Mouse (Mus musculus) induced T-regulatory cell, adult 2 months (primary cell): Measurements from ENCODE around the gene Synj2bp.
"Not testable (repeated sequence)": the region's sequence is repeated elsewhere in the genome, so short reads cannot be mapped to it uniquely, and the experiment has no call there.

ENCODE experiments used
- DNase-seq: peaks from one replicate; pipeline ENCODE4 v3.0.0-alpha.2; 2012; ENCODE audit warnings: low read depth

The Synj2bp gene

DNA sequence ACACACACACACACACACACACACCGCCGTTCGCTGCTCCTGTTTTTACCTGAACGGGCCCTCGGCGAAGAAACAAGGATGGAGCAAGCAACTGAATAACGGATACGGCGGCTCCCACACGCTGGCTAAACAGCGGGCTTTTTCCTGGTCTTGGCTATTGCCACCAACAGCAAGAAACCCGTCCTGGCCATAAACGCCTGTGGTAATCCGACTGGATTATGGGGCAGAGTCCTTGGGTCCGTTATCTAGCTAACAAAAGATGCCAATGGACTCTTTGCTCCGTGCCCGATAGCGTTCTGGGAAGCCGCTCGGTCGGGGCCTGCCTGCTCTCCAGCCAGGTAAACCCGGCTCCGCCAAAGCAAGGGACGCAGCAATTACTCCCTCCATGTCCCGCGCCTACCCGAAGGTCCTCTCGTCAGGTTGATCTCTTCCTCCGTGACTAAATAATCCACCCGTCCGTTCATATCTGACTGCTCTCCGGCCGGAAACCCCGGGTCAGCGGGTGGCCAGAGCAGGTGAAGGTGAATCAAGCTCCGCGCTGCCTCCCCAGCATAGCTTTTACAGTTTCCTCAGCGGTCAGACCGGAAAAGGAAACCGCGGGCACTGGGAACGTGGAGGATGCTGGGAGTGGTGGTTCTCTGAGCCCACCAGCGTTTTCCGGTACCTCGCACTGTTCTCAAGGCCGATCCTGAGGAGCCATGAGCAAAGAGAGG, at the start of gene Synj2bp, which contains the start of gene Gm20498:
Gene Synj2bp (minus strand): TSS at position 596 of the 713 bp plus-strand sequence.
Gene Gm20498 (minus strand): TSS at position 590 of the 713 bp plus-strand sequence.
- peak; percentile 87 for DNase-seq

DNA sequence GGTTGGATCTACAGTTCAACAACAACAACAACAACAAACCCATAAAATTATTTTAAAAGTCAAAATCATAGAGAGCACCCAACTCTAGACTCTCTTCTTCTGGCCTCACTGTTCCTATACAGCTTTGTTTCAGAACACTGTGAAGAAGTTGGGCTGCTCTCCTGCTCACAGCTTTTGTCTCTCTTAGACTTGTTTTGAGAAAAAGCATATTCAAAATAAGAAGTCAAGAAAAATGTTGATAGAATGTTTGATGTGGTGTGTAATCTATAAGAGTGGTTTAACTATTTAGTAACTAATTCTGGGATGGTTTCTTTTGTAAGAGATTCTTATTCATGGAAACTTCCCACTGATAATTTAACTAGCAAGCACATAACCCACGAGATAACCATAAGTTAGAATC, 35.7 kb upstream of the Synj2bp start, which contains the start of gene Adam21:
Gene Adam21 (minus strand): TSS at position 101 of the 400 bp plus-strand sequence.
- DNase-seq, result no peak

DNA sequence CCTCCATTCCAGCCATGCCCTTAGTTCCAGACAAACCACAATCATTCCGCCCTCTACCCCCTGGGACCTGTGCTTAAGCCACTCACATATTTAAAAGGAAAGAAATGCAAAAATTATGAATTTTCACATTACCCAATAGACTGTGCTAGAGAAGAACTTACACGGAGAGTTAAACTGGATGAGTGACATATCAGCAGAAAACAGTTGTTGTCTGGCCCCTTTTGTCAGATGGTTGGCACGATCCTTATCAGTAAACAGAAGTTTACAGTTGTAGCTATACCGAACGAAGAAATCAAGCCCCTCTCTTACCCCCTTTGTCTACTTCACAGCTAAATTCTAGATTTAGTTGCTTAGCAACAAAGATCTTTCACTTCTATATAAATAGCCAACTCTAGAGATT, 35.2 kb upstream of the Synj2bp start:
- DNase-seq, result no peak

DNA sequence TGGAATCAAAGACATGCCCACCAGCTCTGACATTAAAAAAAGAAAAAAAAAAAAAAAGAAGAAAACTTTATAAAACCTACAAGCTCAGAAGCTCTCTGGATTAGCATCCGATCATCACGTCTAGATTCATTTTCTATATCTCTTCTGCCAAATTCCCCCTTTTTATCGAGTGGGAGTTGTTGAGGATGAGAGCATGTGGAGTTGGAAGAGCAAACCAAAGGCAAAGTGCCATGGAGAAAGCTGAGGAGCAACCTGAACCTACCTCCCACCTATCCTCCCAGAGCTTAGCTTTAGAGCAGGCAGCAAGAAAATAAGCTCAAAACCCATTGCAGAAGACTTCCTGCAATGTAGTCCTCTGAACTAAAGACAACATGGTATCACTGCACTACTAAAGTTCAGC, 31.5 kb upstream of the Synj2bp start:
- no peak for DNase-seq

DNA sequence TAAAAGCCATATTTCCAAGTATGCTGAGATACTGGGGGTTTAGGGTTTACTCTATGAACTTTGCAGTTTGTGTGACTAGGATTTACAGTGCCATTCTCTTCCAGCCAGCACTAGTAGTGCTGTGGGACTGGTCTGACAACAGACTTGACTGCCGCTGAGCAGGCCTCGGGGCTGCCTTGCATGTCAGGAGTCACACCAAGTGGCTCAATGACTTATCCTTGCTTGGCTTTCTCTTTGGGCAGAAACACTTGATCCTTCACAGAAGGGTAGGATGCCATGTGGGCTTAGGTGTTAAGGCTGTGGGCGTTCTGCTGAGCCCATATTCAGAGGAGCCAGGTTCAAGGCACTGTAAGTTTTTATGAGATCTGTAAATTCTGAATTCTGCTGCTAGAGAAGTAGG, 16.6 kb upstream of the Synj2bp start:
- DNase-seq, result no peak

DNA sequence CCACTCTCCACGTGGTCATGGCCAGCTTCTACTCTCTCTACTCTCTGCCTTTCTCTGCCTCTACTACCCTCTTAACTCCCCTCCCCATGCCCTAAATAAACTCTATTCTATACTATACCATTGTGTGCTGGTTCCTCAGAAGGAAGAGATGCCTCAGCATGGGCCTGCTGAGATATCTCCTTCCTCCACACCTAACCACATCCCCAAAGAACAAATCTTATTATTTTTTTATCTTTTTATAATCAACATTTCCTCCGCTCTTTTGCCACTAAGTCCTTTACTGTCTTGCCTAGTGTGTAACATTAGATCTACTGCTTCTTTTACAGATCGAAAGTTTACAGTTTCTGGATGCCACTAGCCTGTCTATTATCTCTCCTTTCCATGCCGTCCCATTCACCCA, 14.5 kb upstream of the Synj2bp start:
- DNase-seq, result no peak

DNA sequence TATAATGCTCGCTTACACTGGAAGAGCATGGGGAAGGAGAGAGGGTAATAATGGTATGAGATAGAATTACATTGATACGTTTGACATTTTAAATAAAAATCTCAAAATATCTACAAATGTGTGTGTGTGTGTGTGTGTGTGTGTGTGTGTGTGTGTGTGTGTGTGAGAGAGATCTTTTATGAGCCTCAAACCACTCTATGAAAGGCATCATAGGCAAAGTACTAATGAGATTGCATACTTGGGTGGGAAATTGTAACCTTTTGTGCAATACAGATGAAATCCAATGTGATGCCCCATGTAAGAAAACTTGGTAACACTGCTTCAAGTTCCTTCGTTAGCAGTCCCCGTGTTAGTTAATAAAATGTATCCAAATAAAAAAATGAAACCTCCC, 313 bp upstream of the Synj2bp start:
- no peak for DNase-seq

DNA sequence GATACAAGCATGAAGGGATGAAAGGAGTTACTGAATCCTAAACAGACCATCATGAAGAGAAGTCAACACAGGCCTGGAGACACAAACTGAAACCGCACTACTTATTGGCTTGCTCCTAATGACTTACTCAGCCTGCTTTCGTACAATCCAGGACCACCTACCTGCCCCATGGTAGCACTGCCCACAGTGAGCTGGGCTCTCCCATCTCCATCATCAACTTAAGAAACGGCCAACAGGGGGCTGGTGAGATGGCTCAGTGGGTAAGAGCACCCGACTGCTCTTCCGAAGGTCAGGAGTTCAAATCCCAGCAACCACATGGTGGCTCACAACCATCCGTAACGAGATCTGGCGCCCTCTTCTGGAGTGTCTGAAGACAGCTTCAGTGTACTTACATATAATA, 2.1 kb downstream of the Synj2bp start:
- DNase-seq, result peak; percentile 20

DNA sequence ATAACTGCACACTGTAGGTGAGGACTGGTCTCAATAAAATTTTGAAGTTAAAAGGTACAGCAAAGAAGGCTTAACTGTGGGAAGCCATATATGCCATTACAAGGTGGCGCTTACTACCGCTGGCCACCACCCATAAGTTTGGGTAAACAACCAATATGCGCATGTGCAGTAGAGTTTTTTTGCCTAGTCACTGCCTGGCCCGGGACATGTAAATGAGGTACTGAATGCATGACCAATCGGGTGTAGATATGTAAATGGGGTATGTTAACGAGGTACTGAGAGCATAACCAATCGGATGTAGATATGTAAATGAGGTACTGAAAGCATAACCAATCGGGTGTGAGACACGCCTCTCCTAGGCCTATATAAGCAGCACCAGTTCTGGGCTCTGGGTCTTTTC, 35.8 kb downstream of the Synj2bp start:
- DNase-seq, result not testable (repeated sequence)

DNA sequence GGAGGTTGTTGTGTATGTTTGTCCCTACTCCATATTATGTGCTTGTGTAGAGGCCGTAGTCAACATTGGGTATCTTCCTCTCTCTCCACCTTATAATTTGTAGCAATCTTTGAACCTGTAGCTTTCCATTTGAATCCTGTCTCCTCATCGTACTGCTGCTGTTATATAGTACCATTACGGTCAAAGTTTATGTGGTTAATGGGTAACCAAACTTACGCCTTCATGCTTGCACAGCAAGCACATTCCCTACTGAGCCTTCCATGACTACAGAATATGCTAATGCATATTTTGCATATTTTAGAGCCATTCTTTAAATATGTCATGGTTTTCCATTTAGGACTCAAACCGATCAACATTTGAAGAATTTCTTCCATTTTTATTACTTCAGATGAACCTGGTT, 42.2 kb downstream of the Synj2bp start:
- no peak for DNase-seq

DNA sequence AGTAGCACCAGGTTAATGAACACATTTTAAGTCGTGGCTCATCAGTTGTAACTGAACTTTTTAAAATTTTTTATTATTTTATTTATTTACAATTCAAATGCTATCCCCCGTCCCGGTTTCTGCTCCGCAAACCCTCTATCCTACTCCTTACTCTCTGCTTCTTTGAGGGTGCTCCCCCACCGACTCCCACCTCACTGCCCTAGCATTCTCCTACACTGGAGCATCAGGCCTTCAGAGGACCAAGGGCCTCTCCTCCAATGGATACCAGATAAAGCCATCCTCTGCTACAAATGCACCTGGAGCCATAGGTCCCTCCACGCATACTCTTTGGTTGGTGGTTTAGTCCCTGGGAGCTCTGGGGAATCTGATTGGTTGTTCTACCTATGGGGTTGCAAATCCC, 47.4 kb downstream of the Synj2bp start:
- no peak for DNase-seq

DNA sequence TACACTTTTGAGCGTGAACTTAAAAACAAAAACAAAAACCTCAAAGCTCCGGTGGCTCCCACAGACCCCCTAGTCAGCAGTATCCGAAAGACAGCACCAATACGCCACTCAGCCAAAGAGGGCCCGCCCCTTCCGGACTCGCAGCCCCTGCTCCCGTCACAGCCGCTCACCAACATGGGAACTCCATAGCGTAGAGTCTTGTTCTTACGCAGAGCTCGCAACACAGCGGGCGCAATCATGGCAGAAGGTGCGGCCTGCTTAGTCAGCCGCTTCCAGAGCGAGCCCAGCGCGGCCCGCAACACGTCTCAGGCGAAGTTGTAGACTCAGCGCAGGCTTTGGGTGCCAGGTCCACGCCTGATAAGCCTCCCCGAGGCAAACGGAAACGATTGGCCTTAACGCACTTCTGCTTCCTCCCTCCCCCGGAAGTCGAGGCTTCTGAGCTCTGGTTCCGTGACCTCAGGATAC, 48.0 kb downstream of the Synj2bp start, which contains the start of gene Cox16:
Gene Cox16 (minus strand): TSS at position 401 of the 465 bp plus-strand sequence.
- DNase-seq, result peak; percentile 94

DNA sequence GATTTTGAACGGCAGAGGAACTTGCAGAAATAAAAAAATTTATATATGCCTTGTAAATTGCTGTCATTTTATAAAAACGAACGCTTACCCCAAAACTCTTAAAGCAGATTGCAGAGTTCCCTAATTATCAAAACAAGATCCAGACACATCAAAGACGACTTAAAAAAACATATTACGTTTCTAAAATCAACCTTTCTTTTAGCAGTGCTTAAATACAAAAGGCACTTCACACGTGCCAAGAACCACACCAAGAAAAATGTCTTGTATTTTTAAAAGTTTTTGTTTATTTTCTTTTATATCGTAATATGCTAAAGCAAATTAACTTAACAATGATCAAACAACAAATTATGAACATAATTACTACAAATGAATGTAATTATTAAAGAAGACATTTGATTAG, 48.5 kb downstream of the Synj2bp start:
- DNase-seq, result no peak

DNA sequence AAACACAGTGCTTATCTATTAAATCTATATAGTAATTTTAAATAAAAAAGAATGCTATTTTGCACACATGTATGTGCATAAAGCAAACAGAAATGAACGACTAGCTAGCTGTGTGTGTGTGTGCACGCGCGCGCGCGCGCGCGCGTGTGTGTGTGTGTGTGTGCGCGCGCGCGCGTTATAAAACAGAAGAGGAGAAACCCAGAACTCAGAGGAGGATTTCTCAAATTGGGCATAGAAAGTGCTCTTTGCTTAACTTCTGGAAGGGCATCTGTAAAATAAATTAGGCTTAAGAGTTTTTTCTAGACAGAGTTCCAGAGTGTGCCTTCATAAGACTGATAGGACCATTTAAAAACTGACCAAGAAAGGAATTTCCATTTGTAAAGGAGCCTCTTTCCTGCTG, 49.1 kb downstream of the Synj2bp start:
- peak; percentile 74 for DNase-seq

DNA sequence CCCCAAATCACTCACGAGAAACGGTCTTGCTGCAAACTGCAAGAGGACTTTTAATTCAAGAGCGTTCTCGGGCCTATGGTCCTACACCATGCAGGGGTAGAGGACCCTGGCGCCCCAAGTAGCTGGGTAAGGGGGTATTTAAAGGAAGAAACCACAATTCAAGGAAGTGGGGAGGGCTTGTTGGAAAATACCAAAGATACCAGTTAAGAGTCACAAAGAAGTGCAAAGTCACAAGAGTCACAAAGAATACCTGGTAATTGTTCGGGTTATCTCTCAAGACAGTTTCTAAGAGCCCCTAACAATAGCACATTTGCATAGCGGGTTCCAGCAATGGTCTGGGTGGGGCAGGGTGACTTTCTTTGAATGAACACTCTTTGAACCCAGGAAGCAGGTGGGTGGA, 73.7 kb downstream of the Synj2bp start:
- DNase-seq, result not testable (repeated sequence)
